Mouse (Mus musculus) neutrophil, adult 59 days (primary cell): Measurements from ENCODE around the gene Olfr1322. TPM values are rescaled to one million over a fixed set of nuclear protein-coding genes. Genes with fewer than 3 reads are reported as not detected.

Experiments
- total RNA-seq, 2 experiments: library from RNA; stranded (reverse); gene quantifications; 1 replicate in 1 of 2; 2 replicates in 1 of 2; pipeline ENCODE4 v1.2.4; 2023

Olfr1322 gene
- not detected for total RNA-seq

GRCm38 (mm10) chrX:49891383-49891782, at the start of gene Olfr1322:
TSS of gene Olfr1322 (minus strand) at chrX:49891483.

Other genes starting within 250 kb of the Olfr1322 start
- gene Olfr1320, start 219.2 kb downstream of the Olfr1322 start, total RNA-seq = not detected
- not detected for gene Olfr1321, start 156.4 kb downstream of the Olfr1322 start, total RNA-seq
- gene Igsf1, start 93.7 kb downstream of the Olfr1322 start, total RNA-seq = not detected
- not detected for gene Olfr1323, start 127.9 kb upstream of the Olfr1322 start, total RNA-seq